Mouse (Mus musculus) heart, embryonic 14.5 days (tissue): ENCODE data around the gene Polg2. TPM values are rescaled to one million over a fixed set of nuclear protein-coding genes. Genes with fewer than 3 reads are reported as not detected.

Experiments used
- ATAC-seq: fragments of 200-750 bp; cut with Nextera tagmentation; 2 replicates; pipeline ENCODE4 v1.8.0; 2017; ENCODE audit warnings: low read depth, moderate TSS enrichment; ENCODE audit not compliant: insufficient number of reproducible peaks, insufficient read depth, low FRiP score
- H3K27ac ChIP-seq, 2 experiments: fragments of 200-500 bp in 1 of 2; fragments of 300-500 bp in 1 of 2; sonication (generic) in 1 of 2; replicated peaks in 1 of 2; 2 replicates each; pipeline ENCODE4 v1.5.1; 2012 to 2014; ENCODE audit warnings: low read depth in 2 of 2, low read length in 2 of 2, control low read depth in 1 of 2, mild to moderate bottlenecking in 1 of 2, mixed read lengths in 1 of 2; ENCODE audit not compliant: control insufficient read depth in 1 of 2, insufficient read depth in 1 of 2
- H3K27me3 ChIP-seq: fragments of 300-500 bp; sonication (generic); 2 replicates; pipeline ENCODE4 v1.6.1; 2014; ENCODE audit warnings: mild to moderate bottlenecking, low read length, control low read depth; ENCODE audit not compliant: control insufficient read depth, insufficient read depth
- H3K36me3 ChIP-seq: fragments of 300-500 bp; sonication (generic); 2 replicates; pipeline ENCODE4 v1.6.1; 2014; ENCODE audit warnings: mild to moderate bottlenecking, control low read depth, low read length, mixed read lengths; ENCODE audit not compliant: control insufficient read depth, insufficient read depth
- H3K4me1 ChIP-seq, 2 experiments: fragments of 200-500 bp in 1 of 2; fragments of 300-500 bp in 1 of 2; sonication (generic) in 1 of 2; 2 replicates each; pipeline ENCODE4 v1.6.1; 2012 to 2014; ENCODE audit warnings: low read length in 2 of 2, control low read depth in 1 of 2, mixed read lengths in 1 of 2; ENCODE audit not compliant: control insufficient read depth in 2 of 2, insufficient read depth in 2 of 2
- H3K4me2 ChIP-seq: fragments of 300-500 bp; sonication (generic); 2 replicates; pipeline ENCODE4 v1.6.1; 2014; ENCODE audit warnings: mild to moderate bottlenecking, low read length
- H3K4me3 ChIP-seq, 2 experiments: fragments of 200-500 bp in 1 of 2; fragments of 300-500 bp in 1 of 2; sonication (generic) in 1 of 2; 2 replicates each; pipeline ENCODE4 v1.5.1; 2012 to 2014; ENCODE audit warnings: low read length in 2 of 2, mild to moderate bottlenecking in 2 of 2, control low read depth in 1 of 2, low read depth in 1 of 2, moderate library complexity in 1 of 2; ENCODE audit not compliant: control insufficient read depth in 1 of 2, insufficient read depth in 1 of 2
- H3K9ac ChIP-seq: fragments of 300-500 bp; sonication (generic); 2 replicates; pipeline ENCODE4 v1.6.1; 2014; ENCODE audit warnings: mild to moderate bottlenecking, low read length
- H3K9me3 ChIP-seq: fragments of 300-500 bp; sonication (generic); 2 replicates; pipeline ENCODE4 v1.6.1; 2016; ENCODE audit warnings: low read length, control low read depth; ENCODE audit not compliant: control insufficient read depth
- WGBS: fragments of 180-500 bp; shearing (Covaris S2); extraction: QIAGEN DNeasy Blood & Tissue Kit; methylation state at CpG from one replicate; pipeline ENCODE4 v1.1.7; 2014; 5-methylcytosine and 5-hydroxymethylcytosine counted together
- polyA plus RNA-seq: library from polyadenylated mRNA; unstranded; fragments of >200 nt; fragmentation: Nextera tagmentation; extraction: Ambion mirVana; gene quantifications from 2 replicates; pipeline ENCODE4 v1.2.1, GENCODE M21; 2014

The Polg2 gene
- polyA plus RNA-seq, 1 experiment from 2014 or later: 10.0 TPM

- Histone ChIP-seq H3K4me2 (no peak overlapping the region), H3K27me3 (no peaks in the 10 kb centered on the region), H3K9me3 (no peaks in the 10 kb centered on the region), H3K27ac (no peak overlapping the region), H3K36me3 (peaks cover 75% of the 10 kb centered on the region), H3K9ac (no peak overlapping the region), H3K4me3 (no peak overlapping the region), H3K4me1 (peaks cover 0 to 13% of the 10 kb centered on the region in 2 experiments; a peak in 1 of 4 replicates)
- ATAC-seq: no peak
- 93% methylated on average over 4 of the region's 4 CpGs for WGBS
These were observed 2.4 kb downstream of the Polg2 start for GRCm38 (mm10) chr11:106776960-106777359.

DNA sequence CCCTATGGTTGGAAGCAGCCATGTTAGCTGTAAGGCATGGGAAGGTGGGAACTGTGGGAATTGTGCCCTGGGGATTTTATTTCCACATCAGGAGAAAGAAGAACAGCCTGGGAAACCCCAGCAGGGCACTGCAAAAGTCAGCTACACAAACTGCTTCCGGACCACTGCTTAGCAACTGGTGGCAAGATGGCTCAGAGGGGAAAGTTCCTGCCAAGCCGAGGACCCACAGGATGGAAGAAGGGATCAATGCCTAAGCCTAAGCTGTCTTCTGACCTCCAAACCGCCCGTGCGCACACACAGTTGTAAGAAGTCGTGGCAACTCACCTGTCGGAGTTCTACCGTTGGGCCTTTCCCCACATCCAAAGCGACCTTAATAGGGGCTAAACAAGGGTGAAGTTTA is 6.3 kb downstream of the Polg2 start:
- 93% methylated on average over 9 of the region's 9 CpGs for WGBS
- no peak overlapping the region for H3K27ac ChIP-seq
- H3K27me3 ChIP-seq: no peaks in the 10 kb centered on the region
- no peaks in the 10 kb centered on the region for H3K9me3 ChIP-seq
- no peak for ATAC-seq
- H3K36me3 ChIP-seq: peaks cover 85% of the 10 kb centered on the region
- peaks cover 0 to 7% of the 10 kb centered on the region in 2 experiments; a peak in 1 of 4 replicates for H3K4me1 ChIP-seq
- no peak overlapping the region for H3K4me2 ChIP-seq
- no peak overlapping the region for H3K9ac ChIP-seq
- H3K4me3 ChIP-seq: no peak overlapping the region

DNA sequence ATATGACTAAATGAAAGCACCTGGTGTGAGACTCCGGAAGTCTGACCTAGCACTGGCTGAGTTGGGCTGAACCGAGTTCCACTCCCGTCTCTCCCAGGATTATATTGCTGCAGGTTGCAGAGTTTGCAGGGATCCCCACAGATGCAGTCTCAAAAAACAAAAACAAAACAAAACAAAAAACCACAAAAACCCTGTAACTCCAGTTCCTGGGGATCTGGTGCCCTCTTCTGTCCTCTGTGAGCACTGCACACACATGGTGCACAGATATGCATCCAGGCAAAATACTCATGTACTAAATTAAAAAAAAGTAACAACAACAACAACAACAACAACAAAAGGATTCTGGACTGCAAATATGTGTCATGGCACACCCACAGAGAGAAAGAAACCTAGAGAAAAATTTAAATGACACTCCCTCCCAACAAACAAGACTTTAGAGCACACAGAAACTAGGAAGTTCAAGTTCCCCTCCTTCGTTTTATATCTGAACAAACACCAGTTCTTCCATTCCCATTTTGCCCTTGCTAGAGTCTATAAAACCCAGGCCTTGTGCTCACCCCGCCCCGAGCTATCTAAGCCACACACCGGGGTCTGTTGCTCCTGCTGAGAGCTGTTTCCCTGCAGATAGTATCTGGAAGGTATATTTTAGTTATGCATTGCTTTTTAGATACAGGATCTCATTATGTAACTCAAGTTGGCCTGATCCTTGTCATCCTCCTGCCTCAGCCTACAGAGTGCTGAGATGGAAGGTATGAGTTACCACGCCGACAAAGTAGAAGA is 9.0 kb downstream of the Polg2 start:
- Histone ChIP-seq H3K36me3 (peaks cover 93% of the 10 kb centered on the region), H3K9me3 (peaks cover 6% of the 10 kb centered on the region; the same call in 1 of the 2 replicates), H3K27ac (no peak overlapping the region), H3K4me1 (no peaks in the 10 kb centered on the region), H3K27me3 (no peaks in the 10 kb centered on the region), H3K4me2 (no peak overlapping the region), H3K4me3 (no peak overlapping the region), H3K9ac (no peak overlapping the region)
- 93% methylated on average over 9 of the region's 9 CpGs for WGBS
- ATAC-seq: no peak

GRCm38 (mm10) chr11:106767516-106767915 is 11.8 kb downstream of the Polg2 start:
- Histone ChIP-seq H3K4me2 (no peak overlapping the region), H3K27me3 (no peaks in the 10 kb centered on the region), H3K9ac (no peak overlapping the region), H3K9me3 (peaks cover 6% of the 10 kb centered on the region; the same call in 1 of the 2 replicates), H3K4me3 (no peak overlapping the region), H3K36me3 (peaks cover 70% of the 10 kb centered on the region), H3K4me1 (peaks cover 10 to 19% of the 10 kb centered on the region in 2 experiments), H3K27ac (no peak overlapping the region)
- 91% methylated on average over 4 of the region's 4 CpGs for WGBS
- no peak for ATAC-seq

DNA sequence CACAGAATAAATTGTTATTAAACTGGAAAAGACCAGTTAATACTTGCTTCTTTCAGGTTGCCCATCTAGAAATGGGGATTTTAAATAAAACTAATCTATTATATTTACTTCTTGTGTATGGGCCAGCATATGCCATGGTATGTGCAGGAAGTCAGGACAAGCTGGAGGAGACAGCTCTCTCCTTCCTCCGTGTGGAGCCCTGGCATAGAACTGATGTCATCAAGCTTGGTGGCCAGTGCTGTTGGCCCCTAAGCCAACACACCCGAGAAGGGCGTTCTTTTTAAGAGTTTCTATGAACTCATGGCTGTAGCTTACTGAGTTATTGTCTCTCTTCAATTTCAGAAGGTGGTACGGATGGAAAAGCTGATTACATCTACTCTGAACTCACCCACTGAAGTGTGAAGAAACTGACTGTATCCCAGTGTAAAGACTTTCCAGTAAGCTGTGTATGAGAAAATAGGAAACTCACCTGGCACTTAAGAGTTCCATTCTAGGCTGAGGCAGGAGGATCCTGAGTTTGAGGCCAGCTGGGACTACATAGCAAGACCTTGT is 12.7 kb downstream of the Polg2 start:
- WGBS: 88% methylated on average over 4 of the region's 4 CpGs
- ATAC-seq: no peak
- H3K36me3 ChIP-seq: peaks cover 62% of the 10 kb centered on the region

GRCm38 (mm10) chr11:106762800-106763185 is 16.5 kb downstream of the Polg2 start:
- no peak for ATAC-seq
- WGBS: 56% methylated on average over 9 of the region's 9 CpGs
- H3K4me2 ChIP-seq: 0 out of 2 replicates have a peak overlapping the region, but pooled peaks have one; percentile 16
- H3K27ac ChIP-seq: peak overlapping the region; percentile 92 to 93
- H3K4me3 ChIP-seq: no peak overlapping the region
- H3K27me3 ChIP-seq: no peaks in the 10 kb centered on the region
- peaks cover 22 to 35% of the 10 kb centered on the region in 2 experiments for H3K4me1 ChIP-seq
- H3K9me3 ChIP-seq: peaks cover 4% of the 10 kb centered on the region; the same call in 1 of the 2 replicates
- peaks cover 28% of the 10 kb centered on the region for H3K36me3 ChIP-seq
- H3K9ac ChIP-seq: peak overlapping the region; percentile 46

More for the DNA sequence above, 12.7 kb downstream of the Polg2 start:
- H3K4me1 ChIP-seq: peaks cover 15 to 27% of the 10 kb centered on the region in 2 experiments
- peaks cover 6% of the 10 kb centered on the region; the same call in 1 of the 2 replicates for H3K9me3 ChIP-seq
- H3K4me2 ChIP-seq: no peak overlapping the region
- no peak overlapping the region for H3K4me3 ChIP-seq
- no peaks in the 10 kb centered on the region for H3K27me3 ChIP-seq
- no peak overlapping the region for H3K9ac ChIP-seq
- no peak overlapping the region for H3K27ac ChIP-seq

- 0 out of 2 replicates have a peak overlapping the region, but pooled peaks have one; percentile 16 for H3K4me2 ChIP-seq
- WGBS: 6% methylated on average over 5 of the region's 5 CpGs
These were observed 17.1 kb downstream of the Polg2 start for GRCm38 (mm10) chr11:106762139-106762799.

More at GRCm38 (mm10) chr11:106762139-106762799, 17.1 kb downstream of the Polg2 start:
- Histone ChIP-seq H3K27me3 (no peaks in the 10 kb centered on the region), H3K4me1 (peaks cover 26 to 39% of the 10 kb centered on the region in 2 experiments), H3K27ac (peak overlapping the region; percentile 92 to 93), H3K9ac (peak overlapping the region; percentile 46), H3K36me3 (peaks cover 23% of the 10 kb centered on the region), H3K4me3 (no peak overlapping the region), H3K9me3 (no peaks in the 10 kb centered on the region)
- peak; percentile 68 for ATAC-seq
